Mouse (Mus musculus): Measurements from ENCODE around the gene Bex1. TPM values are rescaled to one million over a fixed set of nuclear protein-coding genes. Genes with fewer than 3 reads are reported as not detected.

Bex1 gene
- polyA plus RNA-seq, 1 experiment from 2014 or later = 81.3 TPM

- no peak overlapping the region for H3K4me2 ChIP-seq (replicated peaks; ENCODE audit: low read depth, low read length)
- H3K4me1 ChIP-seq (ENCODE audit: insufficient read depth, low read length) = no peaks in the 10 kb centered on the region
- H3K27me3 ChIP-seq (ENCODE audit: insufficient read depth, low read length) = peaks cover 21% of the 10 kb centered on the region; the same call in 1 of the 2 replicates
- H3K4me3 ChIP-seq (ENCODE audit: low read length) = no peak overlapping the region
- no peaks in the 10 kb centered on the region for H3K36me3 ChIP-seq (ENCODE audit: insufficient read depth, low read length)
- 29% methylated on average over 11 of the region's 11 CpGs for WGBS
- H3K9me3 ChIP-seq (ENCODE audit: low read length) = no peaks in the 10 kb centered on the region
- H3K27ac ChIP-seq (ENCODE audit: low read length) = no peak overlapping the region
- ATAC-seq (ENCODE audit: low FRiP score, low TSS enrichment) = no peak
- no peak overlapping the region for H3K9ac ChIP-seq (replicated peaks; ENCODE audit: low read length)
These were observed 34.3 kb downstream of the Bex1 start for GRCm38 (mm10) chrX:136180897-136181553.

DNA sequence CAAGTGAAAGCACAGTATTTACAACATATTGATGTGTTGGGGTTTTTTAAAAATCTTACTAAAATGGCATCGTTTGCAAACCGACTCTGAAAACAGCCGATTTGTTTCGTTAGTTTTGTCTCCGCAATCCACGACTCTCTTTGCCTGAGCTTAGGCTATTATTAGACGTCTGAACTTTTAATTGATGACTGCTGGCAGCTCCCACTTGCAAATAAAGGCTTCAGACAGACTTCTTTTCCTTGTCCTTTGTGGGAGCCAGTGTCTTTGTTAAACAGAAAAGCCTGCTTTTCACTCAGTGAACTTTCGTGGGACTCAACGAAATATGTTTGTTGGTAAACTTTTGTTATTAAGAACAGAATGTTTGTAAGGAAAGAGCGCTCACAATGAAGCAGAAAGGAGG, 42.5 kb downstream of the Bex1 start:
- Histone ChIP-seq H3K9ac (replicated peaks; ENCODE audit: low read length) (peak overlapping the region; percentile 29; the same call in 1 of the 2 replicates), H3K4me1 (ENCODE audit: insufficient read depth, low read length) (0 out of 2 replicates have a peak, but pooled peaks cover 3% of the 10 kb centered on the region), H3K27ac (ENCODE audit: low read length) (0 out of 2 replicates have a peak overlapping the region, but pooled peaks have one; percentile 36), H3K4me3 (ENCODE audit: low read length) (peak overlapping the region; percentile 67), H3K9me3 (ENCODE audit: low read length) (no peaks in the 10 kb centered on the region), H3K27me3 (ENCODE audit: insufficient read depth, low read length) (peaks cover 3% of the 10 kb centered on the region; the same call in 1 of the 2 replicates), H3K4me2 (replicated peaks; ENCODE audit: low read depth, low read length) (peak overlapping the region; percentile 52), H3K36me3 (ENCODE audit: insufficient read depth, low read length) (peaks cover 7% of the 10 kb centered on the region; the same call in 1 of the 2 replicates)
- ATAC-seq (ENCODE audit: low FRiP score, low TSS enrichment) = no peak
- WGBS = 23% methylated on average over 10 of the region's 10 CpGs

DNA sequence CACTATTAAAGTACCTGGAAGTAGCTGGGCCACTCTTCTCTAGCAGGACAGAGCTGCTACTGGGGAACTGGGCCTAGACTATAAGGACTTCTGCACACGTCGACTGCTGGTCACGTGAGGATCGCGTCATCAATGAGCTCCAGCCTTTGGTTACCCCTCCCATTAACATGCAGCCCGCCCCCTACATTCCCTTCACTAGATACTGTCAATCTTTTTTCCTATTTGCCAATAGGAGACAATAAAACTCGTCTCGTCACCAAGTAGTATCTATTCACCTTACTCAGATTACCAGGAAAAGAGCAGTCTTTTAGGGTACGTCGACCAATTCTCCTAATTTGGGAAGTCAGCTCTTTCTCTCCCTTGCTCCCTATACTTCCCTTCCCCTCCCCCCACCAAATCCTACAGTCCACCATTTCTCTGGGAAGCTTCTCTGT, 43.2 kb downstream of the Bex1 start, which contains the start of gene Tceal8:
TSS of gene Tceal8 (minus strand) at position 225 of the 434 bp plus-strand sequence.
- Histone ChIP-seq H3K27me3 (ENCODE audit: insufficient read depth, low read length) (peaks cover 3% of the 10 kb centered on the region; the same call in 1 of the 2 replicates), H3K36me3 (ENCODE audit: insufficient read depth, low read length) (peaks cover 7% of the 10 kb centered on the region; the same call in 1 of the 2 replicates), H3K9ac (replicated peaks; ENCODE audit: low read length) (peak within 1 kb of the TSS; percentile 81), H3K27ac (ENCODE audit: low read length) (peak within 1 kb of the TSS; percentile 82), H3K4me3 (ENCODE audit: low read length) (peak within 1 kb of the TSS; percentile 67), H3K4me2 (replicated peaks; ENCODE audit: low read depth, low read length) (peak within 1 kb of the TSS; percentile 52), H3K9me3 (ENCODE audit: low read length) (no peaks in the 10 kb centered on the region), H3K4me1 (ENCODE audit: insufficient read depth, low read length) (0 out of 2 replicates have a peak, but pooled peaks cover 3% of the 10 kb centered on the region)
- WGBS = 20% methylated on average over 10 of the region's 10 CpGs
- peak; percentile 97 for ATAC-seq (ENCODE audit: low FRiP score, low TSS enrichment)

DNA sequence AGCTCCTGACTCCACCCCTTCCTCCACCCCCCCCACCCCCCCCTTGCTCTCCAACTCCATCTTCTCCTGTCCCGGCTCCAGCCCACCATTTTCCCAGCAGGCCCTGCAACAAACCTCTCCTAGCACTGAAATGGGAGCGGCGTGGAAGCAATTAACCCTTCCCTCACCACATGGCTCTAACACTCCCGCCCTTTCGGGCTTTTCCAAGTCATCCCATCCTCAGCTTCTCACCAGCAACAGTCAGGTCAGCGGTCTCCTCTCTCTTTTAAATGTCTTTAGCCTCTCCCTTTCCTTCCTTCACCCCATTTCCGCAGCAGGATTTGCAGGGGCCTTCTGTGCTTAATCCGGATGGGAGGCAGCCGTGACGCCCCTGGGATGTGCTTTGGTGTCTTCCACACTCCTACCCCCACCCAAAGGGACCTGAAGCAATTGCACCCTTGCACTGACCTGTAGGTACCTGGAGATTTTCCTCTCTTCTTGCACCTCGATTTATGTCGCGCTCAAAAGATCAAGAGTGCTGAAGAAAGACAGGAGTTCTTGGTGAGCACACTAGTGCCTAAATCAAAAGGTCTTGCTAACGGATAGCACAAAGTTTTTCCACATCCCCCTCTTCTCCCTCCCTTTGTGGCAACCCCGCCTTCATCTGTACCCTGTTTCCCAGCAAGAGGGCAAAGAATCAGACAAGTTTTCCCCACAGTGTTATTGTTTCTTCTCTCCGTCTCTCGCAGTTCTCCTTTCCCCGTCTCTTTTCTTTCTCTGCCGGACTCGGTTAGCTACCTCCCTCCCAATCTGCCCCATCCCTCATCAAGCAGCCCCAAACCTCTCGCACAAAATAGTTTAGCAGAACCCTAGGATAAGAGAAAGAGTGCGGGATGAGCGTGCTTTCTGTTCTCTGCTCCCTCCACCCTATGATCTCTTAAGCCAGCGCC, 43.9 kb downstream of the Bex1 start:
- Histone ChIP-seq H3K9me3 (ENCODE audit: low read length) (no peaks in the 10 kb centered on the region), H3K4me3 (ENCODE audit: low read length) (peak overlapping the region; percentile 67), H3K4me1 (ENCODE audit: insufficient read depth, low read length) (0 out of 2 replicates have a peak, but pooled peaks cover 3% of the 10 kb centered on the region), H3K4me2 (replicated peaks; ENCODE audit: low read depth, low read length) (peak overlapping the region; percentile 50), H3K36me3 (ENCODE audit: insufficient read depth, low read length) (peaks cover 7% of the 10 kb centered on the region; the same call in 1 of the 2 replicates), H3K9ac (replicated peaks; ENCODE audit: low read length) (peak overlapping the region; percentile 81), H3K27me3 (ENCODE audit: insufficient read depth, low read length) (peaks cover 5% of the 10 kb centered on the region; the same call in 1 of the 2 replicates), H3K27ac (ENCODE audit: low read length) (peak overlapping the region; percentile 82)
- peak; percentile 82 for ATAC-seq (ENCODE audit: low FRiP score, low TSS enrichment)
- 23% methylated on average over 24 of the region's 24 CpGs for WGBS

DNA sequence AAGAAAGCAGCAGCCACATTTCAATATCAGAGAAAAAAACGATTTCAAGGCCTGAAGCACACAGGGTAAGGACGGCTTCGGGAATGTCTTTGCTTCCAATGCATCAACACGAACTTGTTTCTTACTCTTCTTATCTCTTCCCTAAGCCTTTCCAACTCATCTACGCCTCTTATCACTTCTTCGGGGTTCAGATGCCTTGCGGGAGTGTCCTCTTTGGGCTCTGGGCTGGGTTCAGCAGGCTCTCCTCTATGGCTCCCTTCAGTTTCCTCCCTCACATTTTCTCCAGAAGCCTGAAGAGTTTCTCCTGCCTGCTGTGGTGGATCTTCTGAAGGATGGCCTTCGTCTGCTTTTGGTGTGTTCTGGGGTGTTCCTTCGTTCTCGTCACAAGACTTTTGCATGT, 44.7 kb downstream of the Bex1 start:
- Histone ChIP-seq H3K4me3 (ENCODE audit: low read length) (peak overlapping the region; percentile 67), H3K9ac (replicated peaks; ENCODE audit: low read length) (0 out of 2 replicates have a peak overlapping the region, but pooled peaks have one; percentile 26), H3K4me1 (ENCODE audit: insufficient read depth, low read length) (0 out of 2 replicates have a peak, but pooled peaks cover 3% of the 10 kb centered on the region), H3K9me3 (ENCODE audit: low read length) (no peaks in the 10 kb centered on the region), H3K4me2 (replicated peaks; ENCODE audit: low read depth, low read length) (peak overlapping the region; percentile 50), H3K27me3 (ENCODE audit: insufficient read depth, low read length) (peaks cover 6% of the 10 kb centered on the region; the same call in 1 of the 2 replicates), H3K27ac (ENCODE audit: low read length) (no peak overlapping the region), H3K36me3 (ENCODE audit: insufficient read depth, low read length) (peaks cover 7% of the 10 kb centered on the region; the same call in 1 of the 2 replicates)
- no peak for ATAC-seq (ENCODE audit: low FRiP score, low TSS enrichment)
- 65% methylated on average over 10 of the region's 10 CpGs for WGBS

Small RNA genes within 50 kb of the gene (microRNA-seq; reads per million reads assigned to microRNA genes)
- gene Mir6383 = not detected

Other genes with a start within 250 kb of the Bex1 start
- gene Arxes2, start 221.7 kb downstream of the Bex1 start, polyA plus RNA-seq (2015; fragmentation: Nextera tagmentation; extraction: Ambion mirVana) = 80.6 and 94.3 TPM in 2 replicates
- 33.4 and 34.7 TPM in 2 replicates for gene Arxes1, start 182.1 kb downstream of the Bex1 start, polyA plus RNA-seq (2015; fragmentation: Nextera tagmentation; extraction: Ambion mirVana)
- 75.2 and 81.8 TPM in 2 replicates for gene Bex2, start 147.3 kb downstream of the Bex1 start, polyA plus RNA-seq (2015; fragmentation: Nextera tagmentation; extraction: Ambion mirVana)
- gene Nxf3, start 130.3 kb downstream of the Bex1 start, polyA plus RNA-seq (2015; fragmentation: Nextera tagmentation; extraction: Ambion mirVana) = not detected in 2 replicates
- gene Bex4, start 76.5 kb downstream of the Bex1 start, polyA plus RNA-seq (2015; fragmentation: Nextera tagmentation; extraction: Ambion mirVana) = 51.8 and 56.4 TPM in 2 replicates
- 159 and 170 TPM in 2 replicates for gene Tceal8, start 43.2 kb downstream of the Bex1 start, polyA plus RNA-seq (2015; fragmentation: Nextera tagmentation; extraction: Ambion mirVana)
- 2.8 and 3.2 TPM in 2 replicates for gene Tceal5, start 11.6 kb downstream of the Bex1 start, polyA plus RNA-seq (2015; fragmentation: Nextera tagmentation; extraction: Ambion mirVana)
- 5.2 and 6.1 TPM in 2 replicates for gene Tceal7, start 734 bp downstream of the Bex1 start, polyA plus RNA-seq (2015; fragmentation: Nextera tagmentation; extraction: Ambion mirVana)
- gene Tceal9, start 29.6 kb upstream of the Bex1 start, polyA plus RNA-seq (2015; fragmentation: Nextera tagmentation; extraction: Ambion mirVana) = 471 and 473 TPM in 2 replicates
- gene Bex3, start 54.7 kb upstream of the Bex1 start, polyA plus RNA-seq (2015; fragmentation: Nextera tagmentation; extraction: Ambion mirVana) = 441 and 452 TPM in 2 replicates